Mouse (Mus musculus): ENCODE results near the gene Manf. TPM values are rescaled to one million over a fixed set of nuclear protein-coding genes. Genes with fewer than 3 reads are reported as not detected.

Manf gene
- 28.0 and 43.7 TPM in 2 replicates for polyA plus RNA-seq (2012; rRNA removed)

GRCm38 (mm10) chr9:106891829-106892551 lies at the start of gene Manf:
Gene Manf, minus strand, starts transcription at chr9:106891979.
- under 1% methylated on average over 59 of the region's 59 CpGs for WGBS
- DNase-seq (ENCODE audit: low read depth, low spot score) = peak; percentile 93

GRCm38 (mm10) chr9:106934998-106935397 lies 43.2 kb upstream of the Manf start:
- 78% methylated on average over 1 of the region's 1 CpGs for WGBS
- no peak for DNase-seq (ENCODE audit: low read depth, low spot score)

GRCm38 (mm10) chr9:106914878-106915277 lies 23.1 kb upstream of the Manf start:
- 82% methylated on average over 6 of the region's 6 CpGs for WGBS
- DNase-seq (ENCODE audit: low read depth, low spot score) = no peak

- no peak for DNase-seq (ENCODE audit: low read depth, low spot score)
- 2% methylated on average over 1 of the region's 1 CpGs for WGBS
Measured at GRCm38 (mm10) chr9:106913759-106914158, 22.0 kb upstream of the Manf start.

- DNase-seq (ENCODE audit: low read depth, low spot score) = no peak
- WGBS = 70% methylated on average over 1 of the region's 1 CpGs
Measured at GRCm38 (mm10) chr9:106911624-106912023, 19.8 kb upstream of the Manf start.

GRCm38 (mm10) chr9:106908715-106909114 lies 16.9 kb upstream of the Manf start:
- WGBS = 5% methylated on average over 5 of the region's 5 CpGs

GRCm38 (mm10) chr9:106908174-106908573 lies 16.4 kb upstream of the Manf start:
- DNase-seq (ENCODE audit: low read depth, low spot score) = no peak
- WGBS = 64% methylated on average over 3 of the region's 3 CpGs

More at GRCm38 (mm10) chr9:106908715-106909114, 16.9 kb upstream of the Manf start:
- DNase-seq (ENCODE audit: low read depth, low spot score) = peak; percentile 64

- 89% methylated on average over 8 of the region's 8 CpGs for whole genome bisulfite sequencing
- DNase-seq (ENCODE audit: low read depth, low spot score) = no peak
Measured at GRCm38 (mm10) chr9:106906597-106906996, 14.8 kb upstream of the Manf start.

GRCm38 (mm10) chr9:106903791-106904134 lies 12.0 kb upstream of the Manf start:
- WGBS = 3% methylated on average over 1 of the region's 1 CpGs
- DNase-seq (ENCODE audit: low read depth, low spot score) = no peak

GRCm38 (mm10) chr9:106903099-106903790 lies 11.5 kb upstream of the Manf start:
- WGBS = 65% methylated on average over 4 of the region's 4 CpGs
- no peak for DNase-seq (ENCODE audit: low read depth, low spot score)

GRCm38 (mm10) chr9:106901596-106901995 lies 9.8 kb upstream of the Manf start:
- WGBS = 88% methylated on average over 7 of the region's 7 CpGs
- no peak for DNase-seq (ENCODE audit: low read depth, low spot score)

- 70% methylated on average over 1 of the region's 1 CpGs for WGBS
- no peak for DNase-seq (ENCODE audit: low read depth, low spot score)
Measured at GRCm38 (mm10) chr9:106898901-106899300, 7.1 kb upstream of the Manf start.

GRCm38 (mm10) chr9:106893327-106893726 lies 1.5 kb upstream of the Manf start:
- WGBS = 68% methylated on average over 3 of the region's 3 CpGs
- no peak for DNase-seq (ENCODE audit: low read depth, low spot score)

GRCm38 (mm10) chr9:106892552-106892875 lies 735 bp upstream of the Manf start:
- no peak for DNase-seq (ENCODE audit: low read depth, low spot score)
- WGBS = under 1% methylated on average over 9 of the region's 9 CpGs

GRCm38 (mm10) chr9:106891341-106891741 lies 438 bp downstream of the Manf start:
- DNase-seq (ENCODE audit: low read depth, low spot score) = no peak
- 1% methylated on average over 17 of the region's 17 CpGs for WGBS

- WGBS = 38% methylated on average over 8 of the region's 8 CpGs
- DNase-seq (ENCODE audit: low read depth, low spot score) = no peak
Measured at GRCm38 (mm10) chr9:106890496-106891240, 1.1 kb downstream of the Manf start.

GRCm38 (mm10) chr9:106889321-106889720 lies 2.5 kb downstream of the Manf start:
- DNase-seq (ENCODE audit: low read depth, low spot score) = no peak

GRCm38 (mm10) chr9:106888346-106888745 lies 3.4 kb downstream of the Manf start:
- 94% methylated on average over 3 of the region's 3 CpGs for WGBS
- no peak for DNase-seq (ENCODE audit: low read depth, low spot score)

More at GRCm38 (mm10) chr9:106889321-106889720, 2.5 kb downstream of the Manf start:
- WGBS = 76% methylated on average over 9 of the region's 9 CpGs

GRCm38 (mm10) chr9:106886828-106887702 lies 4.7 kb downstream of the Manf start, which contains the start of gene Rbm15b:
Gene Rbm15b, minus strand, starts transcription at chr9:106887428.
- peak; percentile 84 for DNase-seq (ENCODE audit: low read depth, low spot score)
- 1% methylated on average over 101 of the region's 101 CpGs for WGBS
